Mouse (Mus musculus) intestine, postnatal 0 days (tissue): Measurements from ENCODE around the gene Ddx50. TPM values are rescaled to one million over a fixed set of nuclear protein-coding genes. Genes with fewer than 3 reads are reported as not detected.

ENCODE experiments used
- ATAC-seq: fragments of 200-750 bp; cut with Nextera tagmentation; 2 replicates; pipeline ENCODE4 v1.8.0; 2017; ENCODE audit warnings: mild to moderate bottlenecking, moderate TSS enrichment, moderate library complexity
- H3K27ac ChIP-seq: fragments of 300-500 bp; sonication (generic); 2 replicates; pipeline ENCODE4 v1.5.1; 2014; ENCODE audit warnings: mild to moderate bottlenecking, low read depth, low read length, moderate library complexity
- H3K27me3 ChIP-seq: fragments of 300-500 bp; sonication (generic); replicated peaks from 2 replicates; pipeline ENCODE4 v1.6.1; 2014; ENCODE audit warnings: low read length, mixed read lengths; ENCODE audit not compliant: control insufficient read depth, insufficient read depth
- H3K36me3 ChIP-seq: fragments of 300-500 bp; sonication (generic); 2 replicates; pipeline ENCODE4 v1.6.1; 2014; ENCODE audit warnings: mild to moderate bottlenecking, moderate library complexity; ENCODE audit not compliant: control insufficient read depth, insufficient read depth
- H3K4me1 ChIP-seq: fragments of 300-500 bp; sonication (generic); replicated peaks from 2 replicates; pipeline ENCODE4 v1.6.1; 2014; ENCODE audit warnings: antibody characterized with exemption, low read length, mixed read lengths; ENCODE audit not compliant: control insufficient read depth, insufficient read depth
- H3K4me2 ChIP-seq: fragments of 300-500 bp; sonication (generic); replicated peaks from 2 replicates; pipeline ENCODE4 v1.6.1; 2014; ENCODE audit warnings: low read depth, mild to moderate bottlenecking, moderate library complexity
- H3K4me3 ChIP-seq: fragments of 300-500 bp; sonication (generic); 2 replicates; pipeline ENCODE4 v1.5.1; 2014; ENCODE audit warnings: low read depth, low read length
- H3K9ac ChIP-seq: fragments of 300-500 bp; sonication (generic); 2 replicates; pipeline ENCODE4 v1.6.1; 2014; ENCODE audit warnings: mild to moderate bottlenecking, low read depth, low read length
- H3K9me3 ChIP-seq: fragments of 300-500 bp; sonication (generic); 2 replicates; pipeline ENCODE4 v1.6.1; 2016; ENCODE audit warnings: mixed run types; ENCODE audit not compliant: control insufficient read depth
- CTCF ChIP-seq: sonication (generic); IDR thresholded peaks from 2 replicates; pipeline ENCODE4 v1.5.1; 2016; ENCODE audit warnings: low read depth, mild to moderate bottlenecking, control low read depth, antibody characterized with exemption, moderate library complexity
- WGBS: fragments of 180-500 bp; shearing (Covaris S2); extraction: QIAGEN DNeasy Blood & Tissue Kit; methylation state at CpG from one replicate; pipeline ENCODE4 v1.1.7; 2014; 5-methylcytosine and 5-hydroxymethylcytosine counted together
- polyA plus RNA-seq: library from polyadenylated mRNA; unstranded; fragments of >200 nt; fragmentation: Nextera tagmentation; extraction: Ambion mirVana; gene quantifications from 2 replicates; pipeline ENCODE4 v1.2.1, GENCODE M21; 2015

Ddx50 gene
- polyA plus RNA-seq = 69.6 and 74.4 TPM in 2 replicates

DNA sequence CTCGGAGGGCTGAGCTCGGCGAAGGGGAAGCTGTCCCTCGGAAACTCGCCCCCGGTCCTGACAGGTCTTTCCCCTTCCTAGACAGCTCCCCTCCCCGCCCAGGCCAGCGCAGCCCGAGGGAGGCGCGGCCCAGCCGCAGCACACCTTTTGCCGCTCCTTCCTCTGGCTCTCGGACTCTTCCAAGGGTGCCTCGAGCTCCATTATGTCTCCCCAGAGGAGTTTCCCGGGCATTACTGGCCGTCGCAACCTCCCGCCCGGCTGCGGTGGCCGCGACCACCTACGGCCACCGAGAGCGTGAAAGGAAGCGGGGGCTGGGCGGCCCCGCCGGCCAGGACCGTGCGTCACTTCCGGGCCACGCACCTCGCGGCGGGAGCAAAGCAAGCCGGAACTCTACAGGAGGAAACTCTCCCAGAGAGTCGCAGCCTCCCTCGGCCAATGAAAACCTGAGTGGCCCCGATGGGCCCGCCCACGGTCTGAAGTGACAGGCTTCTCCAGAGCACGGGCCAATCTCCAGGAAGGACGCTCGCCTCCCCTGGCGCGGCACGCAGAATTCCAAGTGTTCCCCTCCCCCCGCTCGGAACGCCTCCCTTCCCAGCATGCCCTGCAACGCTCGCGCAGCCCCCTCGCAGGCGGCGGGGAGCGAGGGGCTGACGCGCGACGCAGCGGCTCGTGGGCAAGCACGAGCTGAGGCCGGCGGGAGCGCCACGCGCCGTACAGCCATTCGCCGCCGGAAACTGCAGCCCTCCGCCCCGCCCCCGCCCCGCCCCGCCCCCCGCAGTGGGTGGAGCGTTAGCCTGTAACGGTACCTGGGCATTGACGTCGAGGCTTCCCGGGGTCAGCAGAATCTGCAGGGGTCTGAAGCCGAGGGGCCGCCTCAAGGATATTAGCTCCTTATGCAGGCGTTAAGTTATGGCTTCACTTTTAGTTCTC, at the start of gene Ddx50:
TSS of gene Ddx50 (minus strand) at position 338 of the 930 bp plus-strand sequence.
- H3K9ac ChIP-seq = peak within 1 kb of the TSS; percentile 87
- H3K36me3 ChIP-seq = 0 out of 2 replicates have a peak, but pooled peaks cover 5% of the 10 kb centered on the region
- H3K9me3 ChIP-seq = no peaks in the 10 kb centered on the region
- under 1% methylated on average over 83 of the region's 89 CpGs for WGBS
- peak within 1 kb of the TSS; percentile 94 for H3K27ac ChIP-seq
- peak; percentile 100 for ATAC-seq
- TF ChIP-seq CTCF = no peak
- peak within 1 kb of the TSS; percentile 94 for H3K4me3 ChIP-seq
- H3K4me2 ChIP-seq = peak within 1 kb of the TSS; percentile 82
- H3K27me3 ChIP-seq = no peaks in the 10 kb centered on the region
- 0 out of 2 replicates have a peak, but pooled peaks cover 2% of the 10 kb centered on the region for H3K4me1 ChIP-seq

DNA sequence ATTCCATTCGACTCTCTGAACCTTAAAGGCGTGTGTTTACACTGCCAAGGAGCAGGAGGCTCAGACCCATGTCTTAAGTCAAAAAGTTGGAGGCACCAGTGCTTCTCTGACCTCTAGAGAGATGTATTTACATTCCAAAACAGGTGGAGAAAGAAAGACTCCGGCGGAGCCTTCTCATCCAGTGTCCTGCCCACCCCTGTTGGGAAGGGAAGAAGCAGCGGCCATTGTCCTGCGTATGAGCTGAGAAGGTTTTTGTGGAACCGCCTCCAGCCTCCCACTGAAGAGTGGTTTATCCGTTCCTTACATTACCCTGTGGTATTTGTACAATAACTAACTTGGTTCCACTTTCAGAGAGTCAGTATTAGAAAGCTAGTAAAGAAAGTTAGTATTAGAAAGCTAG, 41.8 kb upstream of the Ddx50 start:
- H3K9ac ChIP-seq = no peak overlapping the region
- TF ChIP-seq CTCF = no peak
- no peak overlapping the region for H3K4me2 ChIP-seq
- WGBS = 56% methylated on average over 8 of the region's 8 CpGs
- no peak overlapping the region for H3K27ac ChIP-seq
- no peak for ATAC-seq
- H3K9me3 ChIP-seq = no peaks in the 10 kb centered on the region
- H3K4me3 ChIP-seq = no peak overlapping the region
- H3K4me1 ChIP-seq = no peaks in the 10 kb centered on the region
- no peaks in the 10 kb centered on the region for H3K36me3 ChIP-seq
- no peaks in the 10 kb centered on the region for H3K27me3 ChIP-seq

DNA sequence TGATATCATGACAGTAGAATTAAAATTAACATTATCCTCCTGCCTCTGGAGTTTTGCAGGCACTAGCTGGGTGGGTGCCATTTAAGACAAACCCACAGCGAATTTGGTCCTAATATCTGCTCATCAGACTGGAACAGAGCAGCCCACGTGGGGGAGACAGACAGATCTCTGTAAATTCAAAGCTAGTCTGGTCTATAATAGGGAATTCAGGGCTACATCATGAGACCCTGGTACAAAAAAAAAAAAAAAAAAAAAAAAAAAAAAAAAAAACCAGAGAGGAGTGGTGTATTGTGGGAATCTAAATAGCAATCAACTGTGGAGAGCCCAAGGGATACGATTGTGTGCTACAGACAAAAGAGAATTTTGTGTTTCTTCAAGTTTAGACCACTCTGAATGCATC, 41.2 kb upstream of the Ddx50 start:
- no peaks in the 10 kb centered on the region for H3K36me3 ChIP-seq
- H3K9me3 ChIP-seq = no peaks in the 10 kb centered on the region
- no peak overlapping the region for H3K4me2 ChIP-seq
- no peak overlapping the region for H3K4me3 ChIP-seq
- TF ChIP-seq CTCF = no peak
- H3K4me1 ChIP-seq = no peaks in the 10 kb centered on the region
- no peak overlapping the region for H3K9ac ChIP-seq
- WGBS = 81% methylated on average over 3 of the region's 3 CpGs
- H3K27me3 ChIP-seq = no peaks in the 10 kb centered on the region
- no peak for ATAC-seq
- H3K27ac ChIP-seq = no peak overlapping the region

DNA sequence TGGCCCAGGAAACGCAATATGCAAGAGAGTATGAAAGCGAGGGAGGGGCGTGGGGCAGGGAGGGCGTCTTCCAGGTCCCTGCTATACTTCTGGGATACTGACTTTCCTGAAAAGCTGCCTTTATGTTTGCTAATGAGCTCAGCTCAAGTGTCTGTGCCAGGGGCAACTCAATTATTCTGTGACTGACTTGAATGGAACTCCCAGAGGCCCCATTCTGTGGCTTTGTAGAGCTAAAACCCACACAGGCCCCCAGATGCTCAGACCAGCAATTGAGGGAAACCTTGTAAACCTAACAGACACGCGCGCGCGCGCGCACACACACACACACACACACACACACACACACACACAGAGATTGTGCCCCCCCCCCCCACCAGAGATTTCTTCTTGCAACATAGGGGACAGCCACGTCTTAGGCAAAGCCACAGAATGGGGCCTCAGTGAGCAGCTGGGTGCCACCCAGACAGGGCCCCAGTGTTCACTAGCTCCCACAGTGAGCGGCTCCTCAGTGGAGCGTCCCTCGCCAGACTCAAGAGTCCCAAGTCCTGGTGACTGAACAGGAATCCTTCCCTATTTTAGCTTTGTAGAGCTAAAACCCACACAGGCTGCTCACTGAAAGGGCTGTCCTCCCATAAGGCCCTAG, 36.1 kb upstream of the Ddx50 start:
- no peak overlapping the region for H3K9ac ChIP-seq
- 81% methylated on average over 15 of the region's 15 CpGs for WGBS
- H3K9me3 ChIP-seq = no peaks in the 10 kb centered on the region
- no peaks in the 10 kb centered on the region for H3K27me3 ChIP-seq
- ATAC-seq = no peak
- H3K27ac ChIP-seq = no peak overlapping the region
- H3K4me3 ChIP-seq = no peak overlapping the region
- no peak for TF ChIP-seq CTCF
- H3K36me3 ChIP-seq = no peaks in the 10 kb centered on the region
- no peak overlapping the region for H3K4me2 ChIP-seq
- H3K4me1 ChIP-seq = no peaks in the 10 kb centered on the region

DNA sequence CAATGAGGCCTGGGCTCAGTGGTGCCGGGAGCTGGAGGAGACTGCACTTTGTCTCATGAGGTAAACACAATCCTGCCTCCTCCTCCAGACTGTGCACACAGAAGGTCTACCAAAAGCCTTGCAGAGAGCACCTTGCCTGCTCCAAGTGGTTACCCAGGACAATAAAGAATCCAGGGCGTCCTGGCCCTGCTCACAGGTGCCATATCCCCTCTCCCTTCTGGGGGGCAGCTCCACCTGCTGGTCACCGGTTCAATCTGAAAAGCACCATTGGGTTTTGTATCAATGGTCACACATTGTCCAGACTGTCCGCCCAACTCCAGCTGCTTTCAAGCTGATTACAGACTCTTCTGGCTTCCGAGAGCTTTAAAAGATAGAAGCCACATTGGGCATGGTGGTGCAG, 32.0 kb upstream of the Ddx50 start:
- Histone ChIP-seq H3K4me2 (no peak overlapping the region), H3K27ac (no peak overlapping the region), H3K9me3 (0 out of 2 replicates have a peak, but pooled peaks cover 4% of the 10 kb centered on the region), H3K36me3 (no peaks in the 10 kb centered on the region), H3K9ac (no peak overlapping the region), H3K27me3 (no peaks in the 10 kb centered on the region), H3K4me1 (no peaks in the 10 kb centered on the region), H3K4me3 (no peak overlapping the region)
- peak; percentile 77 for TF ChIP-seq CTCF
- ATAC-seq = no peak
- 43% methylated on average over 5 of the region's 5 CpGs for WGBS

DNA sequence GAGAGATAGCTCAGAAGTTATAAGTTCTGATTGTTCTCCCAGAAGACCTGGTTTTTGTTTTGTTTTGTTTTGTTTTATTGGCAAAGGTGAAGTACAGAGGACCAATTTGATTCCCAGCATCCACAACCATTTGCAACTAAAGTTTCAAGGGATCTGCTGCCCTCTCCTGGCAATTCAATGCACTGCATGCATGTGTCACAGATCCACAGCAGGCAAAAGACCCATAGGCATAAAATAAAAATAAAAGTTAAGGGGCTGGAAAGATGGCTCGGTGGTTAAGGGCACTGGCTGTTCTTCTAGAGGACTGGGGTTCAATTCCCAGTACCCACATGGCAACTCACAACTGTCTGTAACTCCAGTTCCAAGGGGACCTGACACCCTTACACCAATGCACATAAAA, 28.8 kb upstream of the Ddx50 start:
- WGBS = 81% methylated on average over 1 of the region's 1 CpGs
- ATAC-seq = no peak
- peak; percentile 53 for TF ChIP-seq CTCF

More for the DNA sequence above, 28.8 kb upstream of the Ddx50 start:
- H3K9ac ChIP-seq = no peak overlapping the region
- H3K27me3 ChIP-seq = no peaks in the 10 kb centered on the region
- 0 out of 2 replicates have a peak, but pooled peaks cover 4% of the 10 kb centered on the region for H3K9me3 ChIP-seq
- H3K27ac ChIP-seq = no peak overlapping the region
- no peaks in the 10 kb centered on the region for H3K36me3 ChIP-seq
- no peaks in the 10 kb centered on the region for H3K4me1 ChIP-seq
- H3K4me3 ChIP-seq = no peak overlapping the region
- H3K4me2 ChIP-seq = no peak overlapping the region
